Mouse (Mus musculus) forebrain, postnatal 0 days (tissue): Measurements from ENCODE around the gene Spsb4. TPM values are rescaled to one million over a fixed set of nuclear protein-coding genes. Genes with fewer than 3 reads are reported as not detected.

Experiments
- ATAC-seq: fragments of 200-750 bp; cut with Nextera tagmentation; 2 replicates; pipeline ENCODE4 v1.8.0; 2017; ENCODE audit warnings: mild to moderate bottlenecking, moderate library complexity
- DNase-seq: peaks from one replicate; pipeline ENCODE4 v3.0.0-alpha.2; 2015
- H3K27ac ChIP-seq: fragments of 300-500 bp; sonication (generic); 2 replicates; pipeline ENCODE4 v1.5.1; 2014; ENCODE audit warnings: low read depth, mild to moderate bottlenecking, antibody characterized with exemption, low read length, moderate library complexity, mixed read lengths
- H3K27me3 ChIP-seq: fragments of 300-500 bp; sonication (generic); 2 replicates; pipeline ENCODE4 v1.6.1; 2014; ENCODE audit warnings: mild to moderate bottlenecking, low read length, mixed read lengths; ENCODE audit not compliant: insufficient read depth
- H3K36me3 ChIP-seq: fragments of 300-500 bp; sonication (generic); 2 replicates; pipeline ENCODE4 v1.6.1; 2014; ENCODE audit warnings: mild to moderate bottlenecking, moderate library complexity; ENCODE audit not compliant: insufficient read depth
- H3K4me1 ChIP-seq: fragments of 300-500 bp; sonication (generic); 2 replicates; pipeline ENCODE4 v1.6.1; 2014; ENCODE audit warnings: antibody characterized with exemption; ENCODE audit not compliant: insufficient read depth
- H3K4me2 ChIP-seq: fragments of 300-500 bp; sonication (generic); 2 replicates; pipeline ENCODE4 v1.6.1; 2014; ENCODE audit warnings: low read depth, mild to moderate bottlenecking, moderate library complexity
- H3K4me3 ChIP-seq: fragments of 300-500 bp; sonication (generic); 2 replicates; pipeline ENCODE4 v1.5.1; 2014; ENCODE audit warnings: low read depth, low read length, mixed read lengths
- H3K9ac ChIP-seq: fragments of 300-500 bp; sonication (generic); 2 replicates; pipeline ENCODE4 v1.6.1; 2014; ENCODE audit warnings: mild to moderate bottlenecking
- H3K9me3 ChIP-seq: fragments of 300-500 bp; sonication (generic); 2 replicates; pipeline ENCODE4 v1.6.1; 2016; ENCODE audit warnings: low read length
- CTCF ChIP-seq: sonication (generic); IDR thresholded peaks from 2 replicates; pipeline ENCODE4 v1.5.1; 2016; ENCODE audit warnings: antibody characterized with exemption, control low read depth, low read depth
- WGBS: fragments of 180-500 bp; shearing (Covaris S2); extraction: QIAGEN DNeasy Blood & Tissue Kit; methylation state at CpG from one replicate; pipeline ENCODE4 v1.1.7; 2014; 5-methylcytosine and 5-hydroxymethylcytosine counted together
- polyA plus RNA-seq: library from polyadenylated mRNA; unstranded; fragments of >200 nt; fragmentation: Nextera tagmentation; extraction: Ambion mirVana; gene quantifications from 2 replicates; pipeline ENCODE4 v1.2.1, GENCODE M21; 2015
- total RNA-seq: library from RNA; depleted of rRNA; stranded (reverse); fragments of >200 nt; gene quantifications from 2 replicates; pipeline ENCODE4 v1.2.3, GENCODE M21; 2014

Spsb4 gene
- total and polyA plus RNA-seq, 2 experiments from 2014 or later: 16.0 to 22.7 TPM

DNA sequence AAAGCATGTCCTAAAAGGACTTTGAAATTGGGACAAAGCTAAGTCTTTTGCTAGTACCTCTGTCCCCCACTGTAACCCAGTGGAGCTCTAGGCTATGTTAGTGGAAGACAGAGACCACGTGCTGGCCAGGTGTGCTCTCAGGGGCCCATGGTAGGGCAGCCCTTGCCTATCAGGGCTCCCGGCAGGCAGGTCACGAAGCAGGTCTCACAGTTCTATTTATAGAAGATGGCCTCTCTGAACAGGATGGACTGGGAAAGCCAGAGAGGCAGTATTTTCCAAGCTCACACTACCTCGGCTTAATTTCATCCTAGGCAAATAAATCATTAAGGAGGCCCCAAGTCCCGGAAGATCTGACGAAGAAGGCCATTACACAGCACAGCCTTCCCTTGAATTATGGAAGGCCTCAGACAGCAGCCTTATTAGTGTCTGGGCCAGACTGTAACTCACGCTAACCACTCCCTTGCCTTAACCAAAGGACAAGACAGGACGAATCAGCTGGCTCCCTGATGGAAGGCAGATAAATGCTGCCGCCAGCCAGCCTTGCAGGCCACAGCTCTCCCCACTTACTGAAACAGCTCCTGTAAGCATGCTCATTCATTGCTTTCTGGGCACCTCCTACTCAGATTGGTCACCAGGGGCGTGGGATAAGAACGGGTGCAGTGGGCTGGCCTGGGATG lies 31.7 kb downstream of the Spsb4 start:
- no peaks in the 10 kb centered on the region; the same call in 1 of the 2 replicates for H3K4me1 ChIP-seq
- H3K36me3 ChIP-seq: no peaks in the 10 kb centered on the region
- no peaks in the 10 kb centered on the region for H3K27me3 ChIP-seq
- ATAC-seq (no peak), DNase-seq (no peak)
- H3K4me3 ChIP-seq: no peak overlapping the region
- TF ChIP-seq CTCF: no peak
- WGBS: 59% methylated on average over 11 of the region's 11 CpGs
- H3K9me3 ChIP-seq: no peaks in the 10 kb centered on the region
- no peak overlapping the region for H3K27ac ChIP-seq
- no peak overlapping the region for H3K4me2 ChIP-seq
- no peak overlapping the region for H3K9ac ChIP-seq

DNA sequence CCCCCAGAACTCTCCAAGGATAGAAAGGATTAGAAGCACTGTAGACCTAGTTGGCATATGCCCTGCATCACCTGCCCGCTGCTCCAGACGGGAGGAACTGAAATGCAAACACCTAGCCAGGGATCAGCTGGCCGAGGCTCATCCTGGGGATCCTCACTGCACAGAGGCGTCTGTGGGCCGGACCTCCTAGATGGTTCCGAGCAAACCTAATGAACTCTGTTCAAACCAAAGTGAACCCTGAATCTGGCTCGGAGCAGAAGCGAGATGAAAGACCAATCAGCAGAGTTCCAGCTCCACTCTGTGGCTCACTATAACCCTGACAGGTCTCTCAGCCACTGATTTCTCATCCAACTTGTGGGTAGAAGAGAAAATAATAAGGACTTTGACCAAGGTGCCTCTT lies 34.6 kb downstream of the Spsb4 start:
- H3K4me2 ChIP-seq: no peak overlapping the region
- ATAC-seq (no peak), DNase-seq (no peak)
- H3K4me3 ChIP-seq: no peak overlapping the region
- no peak overlapping the region for H3K9ac ChIP-seq
- WGBS: 94% methylated on average over 8 of the region's 8 CpGs
- no peak overlapping the region for H3K27ac ChIP-seq
- no peak for TF ChIP-seq CTCF
- H3K9me3 ChIP-seq: no peaks in the 10 kb centered on the region
- no peaks in the 10 kb centered on the region for H3K27me3 ChIP-seq
- H3K36me3 ChIP-seq: no peaks in the 10 kb centered on the region
- H3K4me1 ChIP-seq: peaks cover 8% of the 10 kb centered on the region; the same call in 1 of the 2 replicates

DNA sequence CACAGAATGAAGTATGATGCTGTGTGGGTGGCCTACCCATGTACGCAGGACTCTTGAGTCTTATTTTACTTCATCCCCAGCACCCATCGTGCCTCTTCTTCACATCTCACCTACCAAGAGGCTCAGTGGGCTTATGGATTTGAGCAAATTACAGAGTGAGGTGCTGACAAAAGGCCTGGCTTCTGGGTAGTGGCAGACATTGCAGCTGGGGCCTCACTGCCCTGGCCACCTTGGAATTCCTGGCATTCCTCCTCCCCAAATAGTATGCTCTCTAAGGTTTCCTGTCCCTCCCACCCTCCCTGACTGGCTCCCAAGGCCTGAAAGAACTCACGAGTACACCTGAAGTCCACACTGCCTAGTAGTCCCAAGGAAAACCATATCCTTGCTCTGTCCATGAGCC lies 35.7 kb downstream of the Spsb4 start:
- ATAC-seq (no peak), DNase-seq (no peak)
- Histone ChIP-seq H3K4me2 (no peak overlapping the region), H3K4me1 (peaks cover 8% of the 10 kb centered on the region; the same call in 1 of the 2 replicates), H3K27ac (no peak overlapping the region), H3K9me3 (no peaks in the 10 kb centered on the region), H3K9ac (no peak overlapping the region), H3K4me3 (no peak overlapping the region), H3K27me3 (no peaks in the 10 kb centered on the region), H3K36me3 (no peaks in the 10 kb centered on the region)
- 62% methylated on average over 3 of the region's 3 CpGs for WGBS
- TF ChIP-seq CTCF: no peak

GRCm38 (mm10) chr9:96982351-96982750 lies 36.3 kb downstream of the Spsb4 start:
- 34% methylated on average over 3 of the region's 3 CpGs for WGBS
- H3K9me3 ChIP-seq: no peaks in the 10 kb centered on the region
- H3K4me1 ChIP-seq: peaks cover 8% of the 10 kb centered on the region; the same call in 1 of the 2 replicates
- no peaks in the 10 kb centered on the region for H3K36me3 ChIP-seq
- no peak overlapping the region for H3K9ac ChIP-seq
- no peaks in the 10 kb centered on the region for H3K27me3 ChIP-seq
- TF ChIP-seq CTCF: no peak
- DNase-seq: no peak
- no peak overlapping the region for H3K4me3 ChIP-seq
- no peak overlapping the region for H3K4me2 ChIP-seq
- no peak for ATAC-seq
- H3K27ac ChIP-seq: no peak overlapping the region

DNA sequence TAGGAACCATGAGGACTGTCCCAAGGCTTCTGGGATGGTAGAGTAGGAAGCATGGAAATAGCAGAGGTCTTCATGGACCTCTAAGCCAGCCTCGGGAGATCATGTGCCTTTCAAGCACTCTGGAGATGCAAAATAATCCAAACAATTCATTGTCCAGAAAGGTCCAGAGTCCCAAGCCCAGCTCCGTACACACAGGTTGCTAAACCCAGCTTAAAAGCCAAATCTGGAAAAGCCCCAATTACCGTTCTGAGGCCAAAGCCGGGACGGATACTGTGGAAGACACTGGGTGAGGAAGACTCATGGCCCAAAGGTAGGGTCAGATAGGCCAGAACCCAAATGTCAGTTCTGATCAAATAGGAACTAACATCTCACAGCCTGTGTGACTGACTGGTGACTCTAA lies 36.8 kb downstream of the Spsb4 start:
- 87% methylated on average over 5 of the region's 5 CpGs for WGBS
- Histone ChIP-seq H3K27ac (no peak overlapping the region), H3K9ac (no peak overlapping the region), H3K9me3 (no peaks in the 10 kb centered on the region), H3K4me1 (peaks cover 8% of the 10 kb centered on the region; the same call in 1 of the 2 replicates), H3K4me2 (no peak overlapping the region), H3K4me3 (no peak overlapping the region), H3K36me3 (no peaks in the 10 kb centered on the region), H3K27me3 (no peaks in the 10 kb centered on the region)
- ATAC-seq: no peak
- DNase-seq: no peak
- TF ChIP-seq CTCF: no peak

DNA sequence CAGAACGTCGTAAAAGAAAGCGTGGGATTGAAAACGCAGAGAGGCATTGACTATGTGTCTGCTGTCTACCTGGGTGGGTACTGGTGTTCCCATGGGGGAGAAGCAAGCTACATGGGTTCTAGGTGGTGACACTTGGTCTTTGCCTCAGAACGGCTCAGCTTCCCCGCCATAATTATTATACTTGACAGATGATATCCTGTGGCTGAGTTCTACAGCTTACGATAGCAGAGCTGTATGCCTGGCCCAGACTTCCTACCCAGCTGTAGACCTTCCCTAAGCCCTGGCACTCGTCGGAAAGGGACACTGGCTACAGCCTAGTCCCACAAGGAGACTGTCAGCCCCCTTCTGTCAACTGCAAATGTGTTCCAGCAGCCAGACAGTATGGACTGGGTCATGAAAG lies 37.5 kb downstream of the Spsb4 start:
- H3K4me2 ChIP-seq: no peak overlapping the region
- H3K36me3 ChIP-seq: no peaks in the 10 kb centered on the region
- peaks cover 8% of the 10 kb centered on the region; the same call in 1 of the 2 replicates for H3K4me1 ChIP-seq
- H3K9ac ChIP-seq: no peak overlapping the region
- H3K4me3 ChIP-seq: no peak overlapping the region
- DNase-seq: no peak
- ATAC-seq: peak; percentile 38; the same call in 1 of the 2 replicates
- no peak for TF ChIP-seq CTCF
- no peaks in the 10 kb centered on the region for H3K9me3 ChIP-seq
- WGBS: 22% methylated on average over 9 of the region's 9 CpGs
- H3K27me3 ChIP-seq: no peaks in the 10 kb centered on the region
- no peak overlapping the region for H3K27ac ChIP-seq

GRCm38 (mm10) chr9:96980037-96980997 lies 38.3 kb downstream of the Spsb4 start:
- Histone ChIP-seq H3K4me1 (peaks cover 8% of the 10 kb centered on the region; the same call in 1 of the 2 replicates), H3K4me2 (no peak overlapping the region), H3K27me3 (no peaks in the 10 kb centered on the region), H3K4me3 (no peak overlapping the region), H3K9me3 (no peaks in the 10 kb centered on the region), H3K9ac (no peak overlapping the region), H3K36me3 (no peaks in the 10 kb centered on the region), H3K27ac (no peak overlapping the region)
- no peak for TF ChIP-seq CTCF
- peak; percentile 51; the same call in 1 of the 2 replicates for ATAC-seq
- 23% methylated on average over 10 of the region's 10 CpGs for WGBS
- no peak for DNase-seq
